Mouse (Mus musculus) left cerebral cortex, adult 2 months (tissue): ENCODE measurements around the gene Pmp22. TPM values are rescaled to one million over a fixed set of nuclear protein-coding genes. Genes with fewer than 3 reads are reported as not detected.

ENCODE experiments used
- DNase-seq, 2 experiments: peaks; one replicate each; pipeline ENCODE4 v3.0.0; 2021 to 2022; ENCODE audit warnings: low spot score in 2 of 2, mixed read lengths in 1 of 2; ENCODE audit errors: extremely low spot score in 1 of 2
- H3K27ac ChIP-seq: fragments of 200-600 bp; 2 replicates; pipeline ENCODE4 v1.8.1; 2022
- H3K4me3 ChIP-seq: fragments of 200-600 bp; 2 replicates; pipeline ENCODE4 v1.8.1; 2022
- CTCF ChIP-seq: fragments of 200-600 bp; IDR thresholded peaks from 2 replicates; pipeline ENCODE4 v1.8.1; 2022; ENCODE audit warnings: antibody characterized with exemption, mild to moderate bottlenecking, moderate library complexity
- intact Hi-C: fragments of 180-260 bp; cut with DNase I; formaldehyde crosslinking; loops from one replicate; pipeline ENCODE4 v1.15.1; 2025
- total RNA-seq, 2 experiments: library from RNA; stranded (reverse); gene quantifications; 2 replicates each; pipeline ENCODE4 v1.2.3; 2021

Pmp22 gene
- total RNA-seq, 2 experiments from 2014 or later = 25.7 to 27.5 TPM

DNA sequence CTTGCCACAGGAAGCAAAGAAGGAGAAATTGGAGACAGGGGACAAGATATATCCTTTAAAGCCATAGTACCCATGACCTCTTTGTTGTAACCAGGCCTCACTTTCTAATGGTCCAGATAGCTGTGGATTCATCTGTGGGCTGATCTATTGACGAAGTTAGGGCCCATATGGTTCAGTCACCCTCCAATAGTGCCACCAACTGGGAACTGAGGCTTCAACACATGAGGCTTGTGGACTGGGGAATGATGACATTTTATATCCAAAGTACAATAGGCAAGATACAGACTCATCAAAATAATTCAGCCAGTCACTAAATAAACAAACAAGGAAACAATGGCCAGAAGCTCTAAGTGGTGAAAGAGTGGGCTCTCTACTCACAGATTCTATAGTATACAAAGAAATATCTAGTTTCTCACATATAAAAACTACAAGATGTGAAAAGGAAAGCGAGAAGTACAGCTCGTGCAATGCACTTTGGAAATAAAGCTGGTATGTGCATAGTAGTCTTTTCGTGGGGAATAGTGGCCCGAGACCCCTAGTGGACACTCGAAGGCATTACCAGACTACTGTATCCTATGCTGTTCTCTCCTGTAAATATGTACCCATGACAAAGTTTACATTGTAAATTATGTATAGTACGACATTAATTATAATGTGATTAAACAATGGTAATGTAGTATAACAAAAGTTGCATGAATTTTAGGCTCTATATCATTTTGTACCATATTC is 36.1 kb downstream of the Pmp22 start:
- no peak overlapping the region for H3K4me3 ChIP-seq
- peak; percentile 77 for TF ChIP-seq CTCF
- no peak overlapping the region for H3K27ac ChIP-seq
- intact Hi-C loops = no loop called here
- no peak for DNase-seq

DNA sequence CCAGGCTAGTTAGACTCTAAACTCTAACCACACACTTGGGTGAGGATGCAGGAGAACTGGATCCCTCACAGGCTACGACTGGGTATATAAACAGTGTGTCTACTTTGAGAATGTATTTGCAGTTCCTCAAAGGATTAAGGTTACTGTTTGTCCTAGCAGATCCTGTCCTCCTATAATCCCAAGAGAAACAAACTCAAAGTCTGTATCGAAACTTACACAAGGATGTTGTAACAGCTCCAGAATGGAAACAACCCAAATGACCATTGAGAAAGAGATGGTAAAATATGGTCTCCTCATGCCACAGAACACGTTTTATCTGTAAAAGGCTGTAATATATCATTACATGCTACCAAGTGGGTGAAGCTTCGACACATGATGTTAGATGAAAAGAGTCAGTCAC is 39.0 kb downstream of the Pmp22 start:
- H3K27ac ChIP-seq = no peak overlapping the region
- intact Hi-C loops = no loop called here
- no peak for TF ChIP-seq CTCF
- no peak for DNase-seq
- H3K4me3 ChIP-seq = no peak overlapping the region

DNA sequence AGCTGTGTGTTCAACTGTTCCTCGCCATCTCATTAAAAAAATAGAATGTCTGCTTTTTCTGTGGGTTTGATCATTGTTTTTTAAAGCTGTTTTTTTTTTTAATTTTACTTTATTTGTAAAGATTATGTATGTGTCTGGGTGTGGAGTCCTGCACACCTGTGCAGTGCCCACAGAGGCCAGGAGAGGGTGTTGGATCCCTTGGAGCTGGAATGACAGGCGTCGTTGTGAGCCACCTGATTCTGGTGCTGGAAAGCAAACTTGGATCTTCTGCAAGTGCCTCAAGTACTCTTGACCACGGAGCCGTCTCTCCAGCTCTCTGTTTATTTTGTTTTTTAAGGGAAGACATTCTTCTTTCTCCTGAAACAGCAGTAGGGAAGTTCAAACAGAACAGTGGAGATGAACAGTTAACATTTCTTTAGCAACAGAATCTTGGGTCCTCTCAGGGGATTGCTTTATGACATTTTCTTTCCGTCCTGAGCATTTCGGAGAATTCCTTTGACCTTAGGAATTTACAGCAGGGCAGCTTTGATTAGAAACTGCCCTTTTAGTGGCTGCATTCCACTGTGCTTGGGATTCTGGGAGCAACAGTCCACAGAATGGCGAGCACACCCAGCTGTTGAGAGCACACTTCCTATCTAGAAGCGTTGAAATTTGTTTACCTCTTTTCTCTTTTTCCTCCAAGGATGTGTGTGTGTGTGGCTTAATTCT is 39.9 kb downstream of the Pmp22 start:
- Histone ChIP-seq H3K27ac (no peak overlapping the region), H3K4me3 (no peak overlapping the region)
- peak; percentile 3; the same call in 1 of the 2 replicates for TF ChIP-seq CTCF
- intact Hi-C loops = no loop called here
- no peak for DNase-seq

DNA sequence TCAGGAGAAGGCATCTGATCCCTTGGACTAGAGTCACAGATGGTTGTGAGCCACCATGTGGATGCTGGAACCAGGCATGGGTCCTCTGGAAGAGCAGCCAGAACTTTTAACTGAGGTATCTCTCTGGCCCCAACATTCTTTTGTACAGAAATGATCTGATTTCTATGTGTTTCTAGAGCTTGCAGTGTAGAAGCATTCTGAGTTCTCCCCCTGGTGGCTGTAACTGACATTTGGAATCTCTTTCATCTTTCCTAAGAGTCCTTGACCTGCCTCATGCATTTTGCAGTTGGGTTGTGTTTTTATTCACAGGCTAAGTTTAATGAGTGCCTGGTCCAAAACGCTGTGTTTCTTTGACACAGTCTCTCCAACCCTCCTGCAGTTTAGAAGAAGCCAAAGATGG is 43.2 kb downstream of the Pmp22 start:
- H3K27ac ChIP-seq = no peak overlapping the region
- intact Hi-C loops = loop anchor here (2.0 to 5.0 kb wide), 3 partner anchors 269 to 430 kb away; no protein-coding TSS in a partner anchor
- TF ChIP-seq CTCF = peak; percentile 74
- DNase-seq = peak in 1 of 2 experiments; percentile 26
- H3K4me3 ChIP-seq = no peak overlapping the region

DNA sequence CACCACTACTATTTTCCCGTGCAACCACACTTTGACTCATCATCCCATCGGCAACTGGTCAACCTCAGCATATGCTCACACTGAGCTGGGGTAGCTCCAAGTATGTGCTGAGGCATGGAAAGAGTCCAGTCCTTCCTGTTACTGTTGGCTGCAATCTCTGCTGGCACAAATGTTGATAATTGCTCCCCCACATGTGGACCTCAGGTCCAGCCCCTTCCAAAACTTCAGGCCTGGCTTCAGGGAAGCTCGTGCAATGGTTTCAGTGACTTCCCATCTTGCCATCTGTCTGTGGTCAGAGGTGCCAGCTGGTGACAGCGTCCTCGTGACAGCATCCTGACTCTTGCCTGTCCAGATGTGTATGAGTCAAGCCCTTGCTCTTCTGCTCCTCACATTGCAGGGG is 44.8 kb downstream of the Pmp22 start:
- intact Hi-C loops = loop anchor here (2.0 to 5.0 kb wide), 3 partner anchors 271 to 431 kb away; no protein-coding TSS in a partner anchor
- DNase-seq = no peak
- H3K4me3 ChIP-seq = no peak overlapping the region
- no peak for TF ChIP-seq CTCF
- no peak overlapping the region for H3K27ac ChIP-seq

DNA sequence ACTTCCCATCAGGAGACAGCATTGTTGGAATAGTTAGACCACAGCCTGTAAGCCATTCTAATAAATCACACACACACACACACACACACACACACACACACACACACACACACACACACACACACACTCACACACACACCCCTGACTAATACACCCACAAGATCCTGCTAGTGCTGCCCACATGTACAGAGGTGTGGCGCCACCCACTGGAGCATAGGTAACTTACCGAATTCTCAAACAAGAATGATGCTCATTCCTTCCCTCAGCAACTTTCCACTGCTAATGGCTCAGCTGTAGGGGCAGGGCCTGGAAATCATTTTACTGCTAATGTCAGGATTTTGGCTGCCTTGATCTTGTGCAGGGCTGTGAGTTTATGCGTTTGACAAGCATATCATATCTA is 46.5 kb downstream of the Pmp22 start:
- TF ChIP-seq CTCF = peak; percentile 26
- H3K4me3 ChIP-seq = no peak overlapping the region
- intact Hi-C loops = no loop called here
- H3K27ac ChIP-seq = no peak overlapping the region
- DNase-seq = no peak

DNA sequence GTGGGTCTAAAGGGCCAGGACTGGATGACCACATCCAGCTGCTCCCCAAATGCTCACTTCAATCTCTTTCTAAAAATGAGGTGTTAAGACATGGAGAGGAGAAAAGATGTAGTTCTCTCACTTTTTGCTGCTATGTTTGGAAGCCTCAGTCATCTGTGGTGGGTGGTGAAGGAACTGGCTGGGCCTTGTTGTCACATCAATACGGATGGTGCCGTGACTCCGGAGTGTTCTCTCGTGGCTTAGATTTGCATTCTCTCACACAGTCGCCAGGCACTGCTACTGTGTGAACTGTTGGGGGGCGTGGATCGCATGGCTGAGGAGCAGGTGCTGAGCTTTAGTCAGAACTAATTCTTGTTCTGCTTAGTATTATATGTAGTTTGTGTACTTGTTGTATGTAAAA is 47.6 kb downstream of the Pmp22 start:
- intact Hi-C loops = no loop called here
- H3K27ac ChIP-seq = no peak overlapping the region
- peak; percentile 16 to 34 for DNase-seq
- no peak overlapping the region for H3K4me3 ChIP-seq
- TF ChIP-seq CTCF = no peak

DNA sequence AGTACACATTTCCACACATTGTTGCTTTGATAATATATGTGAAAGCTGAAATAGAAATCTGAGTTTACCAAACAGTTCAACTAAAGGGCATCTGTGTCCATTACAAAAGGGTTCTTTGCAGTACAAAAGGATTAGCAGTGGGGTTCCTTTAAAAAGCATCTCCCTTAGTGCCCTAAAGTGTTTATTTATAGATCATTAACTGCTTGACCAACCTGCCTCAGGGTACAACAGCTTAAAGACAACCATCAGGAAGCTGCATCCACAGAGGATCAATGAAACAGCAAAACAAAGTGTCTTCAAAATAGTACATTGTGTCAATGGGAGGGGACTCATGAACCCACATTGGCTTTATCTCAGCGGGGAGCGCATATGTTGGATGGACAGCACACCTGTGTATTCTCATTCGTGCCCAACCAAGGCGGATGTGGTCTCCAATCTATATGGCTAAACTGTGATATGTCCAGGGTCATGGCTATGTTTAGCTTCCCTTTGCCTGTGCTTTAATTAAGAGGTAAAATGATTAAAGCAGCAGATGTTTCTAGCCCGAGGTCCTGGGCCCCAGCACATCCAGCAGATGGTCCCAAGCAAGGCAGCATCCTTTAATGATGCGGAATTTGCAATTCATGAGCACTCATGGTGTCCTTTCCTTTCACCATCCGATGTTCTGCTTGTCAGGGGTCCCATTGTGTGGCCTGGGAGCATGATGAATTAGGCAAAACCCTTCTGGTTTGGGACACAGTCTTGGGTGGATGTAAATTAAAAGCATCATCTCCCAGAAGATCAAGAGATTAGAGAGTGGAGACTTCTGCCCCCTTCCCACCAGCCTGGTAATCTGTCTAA is 51.7 kb downstream of the Pmp22 start:
- TF ChIP-seq CTCF = no peak
- Histone ChIP-seq H3K27ac (no peak overlapping the region), H3K4me3 (no peak overlapping the region)
- intact Hi-C loops = no loop called here
- no peak for DNase-seq

DNA sequence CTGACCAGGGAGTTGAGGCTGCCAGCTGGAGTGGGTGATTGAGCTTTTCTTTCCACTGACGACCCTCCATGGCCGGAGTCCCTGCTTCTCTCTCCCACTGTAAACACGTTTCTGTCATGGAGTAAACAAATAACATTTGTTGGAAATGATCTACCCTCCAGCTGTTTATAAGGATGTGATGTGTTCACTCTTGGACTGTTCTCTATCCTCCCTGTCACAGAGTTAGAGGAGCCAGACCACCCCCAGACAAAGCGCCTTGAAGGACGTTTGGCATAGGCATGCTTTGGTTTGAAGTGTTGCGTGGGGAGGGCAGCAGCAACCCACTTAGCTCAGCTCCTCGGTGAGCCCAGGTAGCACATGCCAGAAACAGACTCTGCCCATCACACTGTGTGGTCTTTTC is 60.0 kb downstream of the Pmp22 start:
- DNase-seq = no peak
- Histone ChIP-seq H3K4me3 (no peak overlapping the region), H3K27ac (no peak overlapping the region)
- no peak for TF ChIP-seq CTCF
- intact Hi-C loops = no loop called here

DNA sequence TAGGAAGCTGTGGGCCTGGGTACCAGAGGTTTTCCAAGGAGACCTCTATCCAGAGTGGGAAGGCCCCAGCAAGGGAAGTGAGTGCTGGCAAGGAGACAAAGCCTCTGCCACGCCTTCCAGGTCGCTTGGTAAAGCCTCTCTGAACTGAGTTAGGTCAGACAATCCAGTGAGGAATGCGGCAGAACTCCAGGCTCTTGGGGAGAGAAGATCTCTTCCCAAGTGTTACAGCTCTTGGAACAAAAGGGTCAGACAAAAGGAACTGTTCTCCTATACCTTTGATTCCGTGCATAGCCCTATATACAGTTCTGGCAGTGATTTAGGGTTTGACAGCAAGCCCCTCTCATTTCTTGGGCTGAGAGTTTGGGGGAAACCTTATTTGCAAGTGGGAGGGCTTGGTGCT is 69.3 kb downstream of the Pmp22 start:
- intact Hi-C loops = no loop called here
- no peak overlapping the region for H3K4me3 ChIP-seq
- DNase-seq = no peak
- no peak for TF ChIP-seq CTCF
- no peak overlapping the region for H3K27ac ChIP-seq

DNA sequence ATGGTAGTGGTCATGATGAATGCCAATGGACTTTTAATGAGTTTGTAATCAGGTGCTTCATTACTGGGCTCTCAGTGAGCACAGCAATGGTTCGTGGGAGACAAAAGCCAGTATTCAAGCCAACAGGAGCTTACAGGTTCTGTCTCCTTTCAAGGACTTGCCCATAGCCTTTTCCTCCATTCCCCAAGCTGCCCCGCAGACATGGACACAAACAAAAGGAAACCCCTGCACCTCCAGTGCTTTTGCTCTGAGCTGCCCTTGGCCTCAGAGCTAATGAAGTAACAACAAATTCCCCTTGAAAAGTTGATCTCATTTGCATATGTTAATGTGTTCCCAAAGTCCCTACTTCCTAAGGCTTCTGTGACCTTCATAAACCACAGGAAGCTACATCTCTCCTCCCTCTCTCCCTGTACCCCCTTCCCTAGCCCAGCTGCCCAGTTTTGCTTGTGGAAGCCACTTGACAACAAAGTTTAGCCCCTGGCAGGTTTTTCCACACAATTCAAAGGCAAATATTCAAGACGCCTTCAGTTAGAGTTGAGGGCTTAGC is 73.3 kb downstream of the Pmp22 start:
- intact Hi-C loops = no loop called here
- H3K4me3 ChIP-seq = no peak overlapping the region
- DNase-seq = no peak

More for the DNA sequence above, 73.3 kb downstream of the Pmp22 start:
- no peak overlapping the region for H3K27ac ChIP-seq
- no peak for TF ChIP-seq CTCF

Other genes with a start within 250 kb of the Pmp22 start
- gene Tvp23b, start 249.5 kb upstream of the Pmp22 start, total RNA-seq = 10 to 100 TPM; 29.2 to 31.4 TPM
- not detected for gene Cdrt4, start 177.8 kb upstream of the Pmp22 start, total RNA-seq
- not detected for gene Tekt3, start 67.3 kb upstream of the Pmp22 start, total RNA-seq